Mouse (Mus musculus) hindbrain, postnatal 0 days (tissue): ENCODE data around the gene Hk3. TPM values are rescaled to one million over a fixed set of nuclear protein-coding genes. Genes with fewer than 3 reads are reported as not detected.

Experiments
- ATAC-seq: fragments of 200-750 bp; cut with Nextera tagmentation; 2 replicates; pipeline ENCODE4 v1.8.0; 2017; ENCODE audit warnings: mild to moderate bottlenecking, moderate TSS enrichment, moderate library complexity
- DNase-seq: peaks from one replicate; pipeline ENCODE4 v3.0.0-alpha.2; 2015; ENCODE audit warnings: low spot score
- H3K27ac ChIP-seq: fragments of 300-500 bp; sonication (generic); 2 replicates; pipeline ENCODE4 v1.5.1; 2014; ENCODE audit warnings: mild to moderate bottlenecking
- H3K27me3 ChIP-seq: fragments of 300-500 bp; sonication (generic); 2 replicates; pipeline ENCODE4 v1.6.1; 2014; ENCODE audit warnings: low read length, mixed read lengths; ENCODE audit not compliant: insufficient read depth
- H3K36me3 ChIP-seq: fragments of 300-500 bp; sonication (generic); 2 replicates; pipeline ENCODE4 v1.6.1; 2014; ENCODE audit warnings: low read length, mixed read lengths; ENCODE audit not compliant: insufficient read depth
- H3K4me1 ChIP-seq: fragments of 300-500 bp; sonication (generic); 2 replicates; pipeline ENCODE4 v1.6.1; 2014; ENCODE audit warnings: antibody characterized with exemption, low read length, mixed read lengths; ENCODE audit not compliant: insufficient read depth
- H3K4me2 ChIP-seq: fragments of 300-500 bp; sonication (generic); 2 replicates; pipeline ENCODE4 v1.6.1; 2014; ENCODE audit warnings: low read depth, mild to moderate bottlenecking, low read length, moderate library complexity, mixed read lengths
- H3K4me3 ChIP-seq: fragments of 300-500 bp; sonication (generic); 2 replicates; pipeline ENCODE4 v1.5.1; 2014; ENCODE audit warnings: low read length
- H3K9ac ChIP-seq: fragments of 300-500 bp; sonication (generic); replicated peaks from 2 replicates; pipeline ENCODE4 v1.6.1; 2014; ENCODE audit warnings: mild to moderate bottlenecking, low read length, moderate library complexity, mixed read lengths
- H3K9me3 ChIP-seq: fragments of 300-500 bp; sonication (generic); 2 replicates; pipeline ENCODE4 v1.6.1; 2016; ENCODE audit warnings: low read length, mixed read lengths
- CTCF ChIP-seq: IDR thresholded peaks from 2 replicates; pipeline ENCODE4 v1.5.1; 2016; ENCODE audit warnings: antibody characterized with exemption, control low read depth, low read depth
- WGBS: fragments of 180-500 bp; shearing (Covaris S2); extraction: QIAGEN DNeasy Blood & Tissue Kit; methylation state at CpG from one replicate; pipeline ENCODE4 v1.1.7; 2014; 5-methylcytosine and 5-hydroxymethylcytosine counted together
- polyA plus RNA-seq: library from polyadenylated mRNA; unstranded; fragments of >200 nt; fragmentation: Nextera tagmentation; extraction: Ambion mirVana; gene quantifications from 2 replicates; pipeline ENCODE4 v1.2.1, GENCODE M21; 2015
- total RNA-seq: library from RNA; depleted of rRNA; stranded (reverse); fragments of >200 nt; gene quantifications from 2 replicates; pipeline ENCODE4 v1.2.3, GENCODE M21; 2014

Gene Hk3
- total and polyA plus RNA-seq, 2 experiments from 2014 or later, result 0.78 to 1.9 TPM

GRCm38 (mm10) chr13:55014451-55014850, 6.7 kb downstream of the Hk3 start:
- no peaks in the 10 kb centered on the region for H3K9me3 ChIP-seq
- ATAC-seq, result no peak
- no peaks in the 10 kb centered on the region for H3K27me3 ChIP-seq
- no peak for TF ChIP-seq CTCF
- no peak overlapping the region for H3K9ac ChIP-seq
- no peak overlapping the region for H3K27ac ChIP-seq
- no peak overlapping the region for H3K4me3 ChIP-seq
- H3K4me2 ChIP-seq, result no peak overlapping the region
- no peak for DNase-seq
- no peaks in the 10 kb centered on the region for H3K36me3 ChIP-seq
- no peaks in the 10 kb centered on the region; the same call in 1 of the 2 replicates for H3K4me1 ChIP-seq
- WGBS, result 41% methylated on average over 9 of the region's 9 CpGs

GRCm38 (mm10) chr13:55013702-55014344, 7.4 kb downstream of the Hk3 start:
- Histone ChIP-seq H3K27ac (no peak overlapping the region), H3K4me2 (no peak overlapping the region), H3K27me3 (no peaks in the 10 kb centered on the region), H3K36me3 (no peaks in the 10 kb centered on the region), H3K4me1 (peaks cover 5% of the 10 kb centered on the region; the same call in 1 of the 2 replicates), H3K9ac (no peak overlapping the region), H3K4me3 (no peak overlapping the region), H3K9me3 (no peaks in the 10 kb centered on the region)
- DNase-seq (peak; percentile 57), ATAC-seq (no peak)
- WGBS, result 12% methylated on average over 9 of the region's 9 CpGs
- peak; percentile 45 for TF ChIP-seq CTCF

- Histone ChIP-seq H3K4me3 (no peak overlapping the region), H3K36me3 (no peaks in the 10 kb centered on the region), H3K9ac (no peak overlapping the region), H3K9me3 (no peaks in the 10 kb centered on the region), H3K4me2 (peak overlapping the region; percentile 21; the same call in 1 of the 2 replicates), H3K4me1 (peaks cover 14% of the 10 kb centered on the region; the same call in 1 of the 2 replicates), H3K27ac (no peak overlapping the region), H3K27me3 (no peaks in the 10 kb centered on the region)
- DNase-seq (peak; percentile 63), ATAC-seq (peak; percentile 38)
- WGBS, result 6% methylated on average over 14 of the region's 14 CpGs
- TF ChIP-seq CTCF, result peak; percentile 64
These were observed 9.2 kb downstream of the Hk3 start for GRCm38 (mm10) chr13:55011981-55012478.

- Histone ChIP-seq H3K27ac (no peak overlapping the region), H3K4me1 (peaks cover 14% of the 10 kb centered on the region; the same call in 1 of the 2 replicates), H3K4me3 (no peak overlapping the region), H3K9ac (no peak overlapping the region), H3K36me3 (no peaks in the 10 kb centered on the region), H3K27me3 (no peaks in the 10 kb centered on the region), H3K4me2 (no peak overlapping the region), H3K9me3 (no peaks in the 10 kb centered on the region)
- WGBS, result 75% methylated on average over 15 of the region's 15 CpGs
- DNase-seq, result no peak
- no peak for ATAC-seq
- TF ChIP-seq CTCF, result no peak
These were observed 10.1 kb downstream of the Hk3 start for GRCm38 (mm10) chr13:55011103-55011502.

DNA sequence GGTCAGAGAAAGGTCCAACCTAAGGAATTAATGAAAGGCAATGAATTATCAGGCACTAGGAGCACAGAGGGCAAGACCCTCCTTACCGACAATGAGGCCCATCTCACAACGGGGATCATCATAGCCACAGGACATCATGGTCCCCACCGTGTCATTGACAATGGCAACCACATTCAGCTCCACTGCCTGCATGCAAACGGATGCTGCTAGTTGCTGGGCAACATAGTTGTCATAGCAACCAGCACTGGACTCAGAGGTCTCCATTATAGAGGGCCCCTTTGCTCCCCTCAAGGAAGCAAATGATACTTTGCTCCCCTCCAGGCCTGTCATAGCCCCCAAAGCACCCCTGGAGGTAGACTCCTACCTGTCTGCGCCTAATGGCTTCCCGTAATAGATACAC, 12.6 kb downstream of the Hk3 start:
- H3K36me3 ChIP-seq, result no peaks in the 10 kb centered on the region
- H3K27ac ChIP-seq, result peak overlapping the region; percentile 8; the same call in 1 of the 2 replicates
- H3K9me3 ChIP-seq, result no peaks in the 10 kb centered on the region
- no peaks in the 10 kb centered on the region for H3K27me3 ChIP-seq
- H3K4me1 ChIP-seq, result peaks cover 14% of the 10 kb centered on the region; the same call in 1 of the 2 replicates
- DNase-seq (peak; percentile 82), ATAC-seq (peak; percentile 50; the same call in 1 of the 2 replicates)
- no peak for TF ChIP-seq CTCF
- H3K4me2 ChIP-seq, result no peak overlapping the region
- H3K9ac ChIP-seq, result no peak overlapping the region
- WGBS, result 24% methylated on average over 6 of the region's 6 CpGs
- H3K4me3 ChIP-seq, result no peak overlapping the region

DNA sequence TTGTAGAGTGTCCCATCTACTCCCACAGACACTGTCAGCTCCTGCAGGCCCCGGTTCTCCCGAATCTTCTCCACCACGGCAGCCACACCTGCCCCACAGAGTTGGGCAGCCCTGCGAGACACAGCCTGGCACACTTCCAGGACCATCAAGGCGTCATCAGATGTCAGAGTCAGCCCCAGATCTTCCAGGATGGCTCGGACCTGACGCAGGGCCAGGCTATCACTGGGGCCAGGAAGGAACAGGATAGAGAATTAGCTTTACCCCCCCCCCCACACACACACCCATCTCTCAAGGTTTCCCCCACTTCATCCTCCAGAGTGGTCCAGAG, 14.8 kb downstream of the Hk3 start:
- DNase-seq (no peak), ATAC-seq (no peak)
- Histone ChIP-seq H3K9ac (no peak overlapping the region), H3K4me1 (peaks cover 14% of the 10 kb centered on the region; the same call in 1 of the 2 replicates), H3K27ac (no peak overlapping the region), H3K4me2 (no peak overlapping the region), H3K9me3 (no peaks in the 10 kb centered on the region), H3K36me3 (peaks cover 7% of the 10 kb centered on the region; the same call in 1 of the 2 replicates), H3K4me3 (no peak overlapping the region), H3K27me3 (no peaks in the 10 kb centered on the region)
- 55% methylated on average over 7 of the region's 7 CpGs for WGBS
- no peak for TF ChIP-seq CTCF
